ENCODE assay signal across 9 mouse cellular contexts in genomic region chr10:18953706-18954071, GRCm38 (mm10).
A peak's percentile ranks its signal among the peaks of the same experiment; 100 is the strongest.
DNase-seq lines count a peak whose midpoint lies in the region; ATAC-seq and TF ChIP-seq lines count a peak whose summit lies in the region.
"Had no signal": no experiment of that assay in that cellular context is flagged by ENCODE, and none has a peak within 500 bp of the region (broad histone marks: within the 10 kb centered on the region; RNA-seq: fewer than 3 reads in every experiment).

No protein-coding gene starts in this region.

- WGBS in hindbrain, embryonic 11.5 days = 38% methylated on average over 1 of the region's 1 CpGs
- WGBS in hindbrain, embryonic 13.5 days = 42% methylated on average over 1 of the region's 1 CpGs
- 0% methylated on average over 1 of the region's 1 CpGs for WGBS in thymus, adult 2 months
- WGBS in heart, embryonic 11.5 days (ENCODE audit: insufficient replicate concordance) = 9% methylated on average over 1 of the region's 1 CpGs
- 14% methylated on average over 1 of the region's 1 CpGs for WGBS in midbrain, embryonic 15.5 days

- no peak overlapping the region for H3K4me3 ChIP-seq in hindbrain, embryonic 11.5 days (ENCODE audit: low read depth, low read length)
- H3K4me3 ChIP-seq in hindbrain, embryonic 13.5 days = no peak overlapping the region
- H3K4me3 ChIP-seq in thymus, adult 2 months (ENCODE audit: control insufficient read depth, insufficient read depth, low read length) = no peak overlapping the region
- no peak overlapping the region for H3K4me3 ChIP-seq in heart, embryonic 11.5 days (ENCODE audit: low read depth, low read length)
- no peak overlapping the region for H3K4me3 ChIP-seq in midbrain, embryonic 15.5 days
- H3K4me3 ChIP-seq: lung, embryonic 15.5 days had no signal

- ATAC-seq in hindbrain, embryonic 11.5 days (ENCODE audit: low FRiP score) = no peak
- no peak for ATAC-seq in hindbrain, embryonic 13.5 days (ENCODE audit: low FRiP score)
- ATAC-seq in heart, embryonic 11.5 days (replicated peaks; ENCODE audit: insufficient number of reproducible peaks, low FRiP score, low TSS enrichment) = no peak
- no peak for ATAC-seq in midbrain, embryonic 15.5 days (replicated peaks)

- DNase-seq in hindbrain, embryonic 11.5 days (ENCODE audit: low spot score) = peak; percentile 10
- no peak for DNase-seq in thymus, adult 2 months
- DNase-seq in thymus, adult 18-20 months = no peak
- DNase-seq in brain, adult 2 months (ENCODE audit: low read depth, low spot score) = peak; percentile 33
- DNase-seq in skeletal muscle tissue, adult 2 months (ENCODE audit: low read depth, low spot score) = peak; percentile 22

- no peak overlapping the region for H3K4me2 ChIP-seq in hindbrain, embryonic 11.5 days (replicated peaks; ENCODE audit: low read depth, low read length)
- H3K4me2 ChIP-seq in hindbrain, embryonic 13.5 days = no peak overlapping the region
- no peak overlapping the region for H3K4me2 ChIP-seq in heart, embryonic 11.5 days
- no peak overlapping the region for H3K4me2 ChIP-seq in midbrain, embryonic 15.5 days
- H3K4me2 ChIP-seq: lung, embryonic 15.5 days had no signal

- no peaks in the 10 kb centered on the region for H3K36me3 ChIP-seq in hindbrain, embryonic 11.5 days (ENCODE audit: control insufficient read depth, insufficient read depth, low read length)
- H3K36me3 ChIP-seq in hindbrain, embryonic 13.5 days = no peaks in the 10 kb centered on the region
- H3K36me3 ChIP-seq in thymus, adult 2 months (ENCODE audit: control insufficient read depth, insufficient read depth, low read length) = no peaks in the 10 kb centered on the region
- H3K36me3 ChIP-seq in heart, embryonic 11.5 days (ENCODE audit: control insufficient read depth, insufficient read depth, low read length) = no peaks in the 10 kb centered on the region
- no peaks in the 10 kb centered on the region for H3K36me3 ChIP-seq in midbrain, embryonic 15.5 days (replicated peaks)
- H3K36me3 ChIP-seq: lung, embryonic 15.5 days had no signal

- H3K27ac ChIP-seq in hindbrain, embryonic 11.5 days (ENCODE audit: low read depth, low read length) = no peak overlapping the region
- no peak overlapping the region for H3K27ac ChIP-seq in hindbrain, embryonic 13.5 days
- peak overlapping the region; percentile 9; the same call in 1 of the 2 replicates for H3K27ac ChIP-seq in thymus, adult 2 months (ENCODE audit: control insufficient read depth, insufficient read depth, low read length)
- H3K27ac ChIP-seq in heart, embryonic 11.5 days (ENCODE audit: low read depth, low read length) = no peak overlapping the region
- H3K27ac ChIP-seq in midbrain, embryonic 15.5 days = no peak overlapping the region
- H3K27ac ChIP-seq: lung, embryonic 15.5 days had no signal

- no peaks in the 10 kb centered on the region for H3K9me3 ChIP-seq in hindbrain, embryonic 11.5 days (ENCODE audit: control insufficient read depth, low read length)
- no peaks in the 10 kb centered on the region for H3K9me3 ChIP-seq in hindbrain, embryonic 13.5 days
- H3K9me3 ChIP-seq in heart, embryonic 11.5 days (replicated peaks; ENCODE audit: control insufficient read depth, low read length) = no peaks in the 10 kb centered on the region
- H3K9me3 ChIP-seq in midbrain, embryonic 15.5 days = no peaks in the 10 kb centered on the region
- H3K9me3 ChIP-seq: lung, embryonic 15.5 days had no signal

- no peaks in the 10 kb centered on the region for H3K4me1 ChIP-seq in hindbrain, embryonic 11.5 days (replicated peaks; ENCODE audit: control insufficient read depth, insufficient read depth, low read length)
- no peaks in the 10 kb centered on the region for H3K4me1 ChIP-seq in hindbrain, embryonic 13.5 days (replicated peaks)
- H3K4me1 ChIP-seq in thymus, adult 2 months (replicated peaks; ENCODE audit: control insufficient read depth, insufficient read depth, low read length) = peaks cover 10% of the 10 kb centered on the region
- H3K4me1 ChIP-seq in heart, embryonic 11.5 days (ENCODE audit: control insufficient read depth, insufficient read depth, low read length) = no peaks in the 10 kb centered on the region
- H3K4me1 ChIP-seq in midbrain, embryonic 15.5 days = no peaks in the 10 kb centered on the region
- H3K4me1 ChIP-seq: lung, embryonic 15.5 days had no signal

- H3K27me3 ChIP-seq in hindbrain, embryonic 11.5 days (ENCODE audit: control insufficient read depth, insufficient read depth, low read length) = no peaks in the 10 kb centered on the region
- no peaks in the 10 kb centered on the region for H3K27me3 ChIP-seq in hindbrain, embryonic 13.5 days
- no peaks in the 10 kb centered on the region for H3K27me3 ChIP-seq in thymus, adult 2 months (ENCODE audit: control insufficient read depth, insufficient read depth, low read length)
- H3K27me3 ChIP-seq in heart, embryonic 11.5 days (ENCODE audit: control insufficient read depth, insufficient read depth, low read length) = no peaks in the 10 kb centered on the region
- no peaks in the 10 kb centered on the region for H3K27me3 ChIP-seq in midbrain, embryonic 15.5 days (replicated peaks)
- H3K27me3 ChIP-seq: lung, embryonic 15.5 days had no signal

- no peak overlapping the region for H3K9ac ChIP-seq in hindbrain, embryonic 11.5 days (ENCODE audit: low read depth, low read length)
- no peak overlapping the region for H3K9ac ChIP-seq in hindbrain, embryonic 13.5 days
- no peak overlapping the region for H3K9ac ChIP-seq in heart, embryonic 11.5 days (ENCODE audit: low read depth, low read length)
- no peak overlapping the region for H3K9ac ChIP-seq in midbrain, embryonic 15.5 days
- H3K9ac ChIP-seq: lung, embryonic 15.5 days had no signal

- TF ChIP-seq CTCF in thymus, adult 2 months (IDR thresholded peaks at IDR 0.05; ENCODE audit: borderline replicate concordance, control insufficient read depth, extremely low read depth, insufficient read depth, low read length, poor library complexity) = no peak

- TF ChIP-seq POLR2A in thymus, adult 2 months (IDR thresholded peaks at IDR 0.05; ENCODE audit: control insufficient read depth, extremely low read depth, insufficient read depth, low read length, poor library complexity) = no peak

Comparison
In these comparisons a context has a peak if more than half of its experiments do, and no peak if none do; other contexts are left out.
1. DNase-seq: peak in hindbrain, embryonic 11.5 days (single experiment), brain, adult 2 months (single experiment) and skeletal muscle tissue, adult 2 months (single experiment); none in thymus, adult 2 months (single experiment) and thymus, adult 18-20 months (0 of 2).